In genomic region chr13:28544003-28544818, GRCm38 (mm10) we compare ENCODE assay signal across 9 mouse cellular contexts.
DNase-seq lines count a peak whose midpoint lies in the region; ATAC-seq and TF ChIP-seq lines count a peak whose summit lies in the region.
"Had no signal": no experiment of that assay in that cellular context is flagged by ENCODE, and none has a peak within 500 bp of the region (broad histone marks: within the 10 kb centered on the region; RNA-seq: fewer than 3 reads in every experiment).

No protein-coding gene starts in this region.

- DNase-seq in heart, adult 18-20 months, result no peak
- peak; percentile 64 for DNase-seq in brain, adult 2 months (ENCODE audit: low read depth, low spot score)
- peak; percentile 66 for DNase-seq in forebrain, postnatal 0 days
- DNase-seq in kidney, postnatal 36 days, result peak; percentile 82 to 95
- peak; percentile 9 for DNase-seq in right cerebral cortex, postnatal 4 days
- DNase-seq in spleen, postnatal 14 days (ENCODE audit: low spot score in 2 of 2), result no peak

- H3K36me3 ChIP-seq in heart, embryonic 16.5 days (ENCODE audit: control insufficient read depth, insufficient read depth), result no peaks in the 10 kb centered on the region
- H3K36me3 ChIP-seq in forebrain, postnatal 0 days (ENCODE audit: insufficient read depth), result no peaks in the 10 kb centered on the region

- WGBS in heart, embryonic 16.5 days, result 42% methylated on average over 16 of the region's 17 CpGs
- 15% methylated on average over 15 of the region's 17 CpGs for WGBS in forebrain, postnatal 0 days

- no peak for ATAC-seq in heart, embryonic 16.5 days (replicated peaks; ENCODE audit: extremely low read depth, insufficient read depth, low FRiP score)
- ATAC-seq in forebrain, postnatal 0 days, result peak; percentile 72; the same call in 1 of the 2 replicates
- no peak for ATAC-seq in inflammation-experienced regulatory T-cells, adult 6 months

- H3K4me3 ChIP-seq in heart, embryonic 16.5 days (ENCODE audit: low read length), result no peak overlapping the region
- peak overlapping the region; percentile 27 for H3K4me3 ChIP-seq in forebrain, postnatal 0 days (ENCODE audit: low read depth, low read length)

- no peaks in the 10 kb centered on the region for H3K27me3 ChIP-seq in heart, embryonic 16.5 days (ENCODE audit: control insufficient read depth, insufficient read depth, low read length)
- no peaks in the 10 kb centered on the region for H3K27me3 ChIP-seq in forebrain, postnatal 0 days (ENCODE audit: insufficient read depth, low read length)

- TF ChIP-seq CTCF in forebrain, postnatal 0 days (IDR thresholded peaks at IDR 0.05; ENCODE audit: low read depth), result 0 out of 2 replicates have a peak, but pooled peaks have one; percentile 36

- H3K4me2 ChIP-seq in heart, embryonic 16.5 days (ENCODE audit: low read depth, low read length), result peak overlapping the region; percentile 28; the same call in 1 of the 2 replicates
- H3K4me2 ChIP-seq in forebrain, postnatal 0 days (ENCODE audit: low read depth), result peak overlapping the region; percentile 43

- no peak overlapping the region for H3K9ac ChIP-seq in heart, embryonic 16.5 days (ENCODE audit: low read length)
- peak overlapping the region; percentile 52; the same call in 1 of the 2 replicates for H3K9ac ChIP-seq in forebrain, postnatal 0 days
- H3K9ac ChIP-seq: liver, embryonic 14.5 days had no signal

- peaks cover 6% of the 10 kb centered on the region; the same call in 1 of the 2 replicates for H3K4me1 ChIP-seq in heart, embryonic 16.5 days (ENCODE audit: control insufficient read depth, insufficient read depth, low read length)
- peaks cover 7% of the 10 kb centered on the region; the same call in 1 of the 2 replicates for H3K4me1 ChIP-seq in forebrain, postnatal 0 days (ENCODE audit: insufficient read depth)

- no peak overlapping the region for H3K27ac ChIP-seq in heart, embryonic 16.5 days (ENCODE audit: low read length)
- H3K27ac ChIP-seq in forebrain, postnatal 0 days (ENCODE audit: low read depth, low read length), result peak overlapping the region; percentile 75
- H3K27ac ChIP-seq: liver, embryonic 14.5 days had no signal

- H3K9me3 ChIP-seq in heart, embryonic 16.5 days (replicated peaks; ENCODE audit: control insufficient read depth, low read length), result no peaks in the 10 kb centered on the region
- H3K9me3 ChIP-seq in forebrain, postnatal 0 days (ENCODE audit: low read length), result no peaks in the 10 kb centered on the region

Comparison
In these comparisons a context has a peak if more than half of its experiments do, and no peak if none do; other contexts are left out.
1. DNase-seq: peak in brain, adult 2 months (single experiment), forebrain, postnatal 0 days (single experiment), kidney, postnatal 36 days (2 of 2) and right cerebral cortex, postnatal 4 days (single experiment); none in heart, adult 18-20 months (0 of 2) and spleen, postnatal 14 days (0 of 2).